Mouse (Mus musculus) small intestine, adult 2 months (tissue): ENCODE data around the gene Rae1. TPM values are rescaled to one million over a fixed set of nuclear protein-coding genes. Genes with fewer than 3 reads are reported as not detected.

Experiments used
- H3K27ac ChIP-seq: fragments of 200-500 bp; 2 replicates; pipeline ENCODE4 v1.5.1; 2012; ENCODE audit warnings: low read depth, low read length, control low read depth, inconsistent platforms; ENCODE audit not compliant: insufficient read depth
- H3K27me3 ChIP-seq: fragments of 200-500 bp; 2 replicates; pipeline ENCODE4 v1.6.1; 2012; ENCODE audit warnings: mild to moderate bottlenecking, moderate library complexity, low read length, inconsistent platforms; ENCODE audit not compliant: control insufficient read depth, insufficient read depth
- H3K36me3 ChIP-seq: fragments of 200-500 bp; 2 replicates; pipeline ENCODE4 v1.6.1; 2012; ENCODE audit warnings: mild to moderate bottlenecking, low read length, control low read depth, inconsistent platforms; ENCODE audit not compliant: control insufficient read depth, insufficient read depth
- H3K4me1 ChIP-seq: fragments of 200-500 bp; 2 replicates; pipeline ENCODE4 v1.6.1; 2012; ENCODE audit warnings: low read length, inconsistent platforms, mixed read lengths; ENCODE audit not compliant: control insufficient read depth, insufficient read depth, insufficient read length
- H3K4me3 ChIP-seq: fragments of 200-500 bp; 2 replicates; pipeline ENCODE4 v1.5.1; 2012; ENCODE audit warnings: low read depth, mild to moderate bottlenecking, control low read depth, inconsistent platforms, low read length, moderate library complexity
- CTCF ChIP-seq: fragments of 200-500 bp; IDR thresholded peaks from 2 replicates; pipeline ENCODE4 v1.5.1; 2012; ENCODE audit warnings: low read depth, mild to moderate bottlenecking, control low read depth, inconsistent platforms, low read length, moderate library complexity, mixed read lengths; ENCODE audit not compliant: insufficient replicate concordance, insufficient read length; ENCODE audit errors: extremely low read depth
- POLR2A ChIP-seq: fragments of 200-500 bp; IDR thresholded peaks from 2 replicates; pipeline ENCODE4 v1.6.1; 2012; ENCODE audit warnings: low read depth, mild to moderate bottlenecking, control low read depth, inconsistent platforms, low read length, moderate library complexity
- WGBS: fragments of 180-500 bp; shearing (Covaris S2); methylation state at CpG from one replicate; pipeline ENCODE4 v1.1.7; 2018; 5-methylcytosine and 5-hydroxymethylcytosine counted together
- polyA plus RNA-seq: library from polyadenylated mRNA; depleted of rRNA; stranded (reverse); fragments of >200 nt; gene quantifications from 2 replicates; pipeline ENCODE4 v1.2.3, GENCODE M21; 2012

Gene Rae1
- polyA plus RNA-seq, 1 experiment = 33.1 TPM

DNA sequence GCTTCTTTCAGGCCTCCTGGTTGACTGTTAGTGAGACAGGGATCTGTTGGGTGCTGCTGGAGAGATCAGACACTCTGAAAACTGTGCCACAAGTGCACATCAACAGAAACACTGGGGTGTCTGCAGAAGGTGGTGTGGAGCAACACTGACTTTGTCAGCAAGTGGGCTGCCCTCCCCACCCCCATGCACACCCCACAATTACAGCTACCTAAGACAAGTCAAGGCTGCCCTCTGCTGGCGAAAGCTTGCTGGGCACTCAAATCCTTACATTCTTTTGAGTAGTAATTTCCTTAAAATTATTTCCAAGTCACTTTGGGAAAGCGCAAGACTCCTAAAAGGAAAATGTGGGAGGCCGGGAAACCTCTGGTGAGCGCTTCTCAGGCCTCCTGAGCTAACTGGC is 3.7 kb upstream of the Rae1 start:
- peak; percentile 89; the same call in 1 of the 2 replicates for TF ChIP-seq CTCF
- TF ChIP-seq POLR2A = no peak
- peaks cover 2% of the 10 kb centered on the region; the same call in 1 of the 2 replicates for H3K4me1 ChIP-seq
- H3K27me3 ChIP-seq = no peaks in the 10 kb centered on the region
- 17% methylated on average over 4 of the region's 4 CpGs for WGBS
- H3K36me3 ChIP-seq = no peaks in the 10 kb centered on the region
- H3K27ac ChIP-seq = no peak overlapping the region
- H3K4me3 ChIP-seq = no peak overlapping the region

- H3K36me3 ChIP-seq = peaks cover under 1% of the 10 kb centered on the region; the same call in 1 of the 2 replicates
- WGBS = 58% methylated on average over 11 of the region's 11 CpGs
- no peak for TF ChIP-seq CTCF
- TF ChIP-seq POLR2A = no peak
- no peak overlapping the region for H3K27ac ChIP-seq
- H3K4me3 ChIP-seq = no peak overlapping the region
- H3K27me3 ChIP-seq = no peaks in the 10 kb centered on the region
- peaks cover 5% of the 10 kb centered on the region; the same call in 1 of the 2 replicates for H3K4me1 ChIP-seq
Observed at GRCm38 (mm10) chr2:172997748-172998147, 2.2 kb upstream of the Rae1 start.

GRCm38 (mm10) chr2:172998478-172998877 is 1.4 kb upstream of the Rae1 start:
- H3K27me3 ChIP-seq = no peaks in the 10 kb centered on the region
- no peak overlapping the region for H3K4me3 ChIP-seq
- H3K36me3 ChIP-seq = peaks cover 3% of the 10 kb centered on the region; the same call in 1 of the 2 replicates
- WGBS = 61% methylated on average over 7 of the region's 7 CpGs
- TF ChIP-seq CTCF = no peak
- TF ChIP-seq POLR2A = no peak
- H3K4me1 ChIP-seq = peaks cover 5% of the 10 kb centered on the region; the same call in 1 of the 2 replicates
- no peak overlapping the region for H3K27ac ChIP-seq

DNA sequence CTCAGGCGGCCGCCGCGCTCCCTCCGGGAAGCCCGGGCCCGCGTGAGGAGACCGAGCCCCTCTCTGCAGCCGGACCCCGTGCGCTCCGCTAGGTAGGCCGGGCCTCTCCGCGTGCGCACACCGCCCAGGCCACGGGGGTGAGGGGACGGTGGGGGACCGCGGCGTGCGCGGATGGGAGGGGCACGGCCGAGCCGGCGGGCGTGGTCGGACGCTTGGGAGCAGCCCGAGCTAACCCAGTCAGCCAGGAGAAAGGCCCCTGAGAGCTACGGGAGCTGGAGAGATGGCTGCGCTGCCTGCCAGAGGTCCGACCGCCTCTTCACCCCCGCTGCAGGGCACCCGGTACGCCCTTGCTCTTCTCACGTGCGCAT is 352 bp downstream of the Rae1 start:
- TF ChIP-seq CTCF = no peak
- TF ChIP-seq POLR2A = no peak
- WGBS = under 1% methylated on average over 42 of the region's 42 CpGs
- peaks cover 17% of the 10 kb centered on the region for H3K36me3 ChIP-seq
- peak overlapping the region; percentile 80 for H3K4me3 ChIP-seq
- H3K4me1 ChIP-seq = peaks cover 5% of the 10 kb centered on the region; the same call in 1 of the 2 replicates
- no peak overlapping the region; the same call in 1 of the 2 replicates for H3K27ac ChIP-seq
- H3K27me3 ChIP-seq = no peaks in the 10 kb centered on the region

DNA sequence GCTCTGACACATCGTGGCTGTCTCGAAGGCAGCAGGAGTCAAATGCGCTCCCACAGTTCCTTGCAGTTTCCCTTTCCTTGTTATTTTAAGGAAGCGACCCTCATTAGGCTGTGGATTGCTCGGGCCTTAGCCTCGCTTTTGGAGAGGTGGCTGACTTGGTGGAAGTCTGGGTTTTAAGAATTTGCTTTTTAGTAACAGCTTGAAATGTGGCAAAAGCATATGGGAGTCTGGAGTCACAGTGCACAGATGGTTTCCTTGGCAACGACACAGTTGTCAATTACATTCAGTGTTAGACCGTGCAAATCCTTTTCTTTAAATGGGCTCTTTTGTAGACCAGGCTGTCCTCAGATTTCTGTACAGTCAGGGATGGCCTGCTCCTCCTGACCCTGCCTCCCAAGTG is 1.0 kb downstream of the Rae1 start:
- Histone ChIP-seq H3K36me3 (peaks cover 22% of the 10 kb centered on the region), H3K27me3 (no peaks in the 10 kb centered on the region), H3K4me1 (peaks cover 5% of the 10 kb centered on the region; the same call in 1 of the 2 replicates), H3K4me3 (peak overlapping the region; percentile 80), H3K27ac (no peak overlapping the region)
- WGBS = 8% methylated on average over 8 of the region's 8 CpGs
- no peak for TF ChIP-seq CTCF
- TF ChIP-seq POLR2A = no peak

GRCm38 (mm10) chr2:173003737-173004136 is 3.8 kb downstream of the Rae1 start:
- peaks cover 48% of the 10 kb centered on the region for H3K36me3 ChIP-seq
- H3K4me1 ChIP-seq = peaks cover 5% of the 10 kb centered on the region; the same call in 1 of the 2 replicates
- TF ChIP-seq POLR2A = no peak
- no peak for TF ChIP-seq CTCF
- H3K4me3 ChIP-seq = no peak overlapping the region
- 91% methylated on average over 8 of the region's 8 CpGs for WGBS
- no peak overlapping the region for H3K27ac ChIP-seq
- H3K27me3 ChIP-seq = no peaks in the 10 kb centered on the region

- no peaks in the 10 kb centered on the region for H3K4me1 ChIP-seq
- H3K27ac ChIP-seq = no peak overlapping the region
- no peak overlapping the region for H3K4me3 ChIP-seq
- no peaks in the 10 kb centered on the region for H3K27me3 ChIP-seq
- TF ChIP-seq POLR2A (no peak), CTCF (no peak)
- 53% methylated on average over 3 of the region's 3 CpGs for WGBS
- peaks cover 81% of the 10 kb centered on the region for H3K36me3 ChIP-seq
Observed at GRCm38 (mm10) chr2:173010220-173010717, 10.4 kb downstream of the Rae1 start.
